Mouse (Mus musculus) frontal cortex, postnatal 25 days (tissue): ENCODE measurements at regions not wholly inside any gene's neighbourhood (a gene's known extent, or its start where the extent isn't known, plus 50 kb on each side); places are given as distances from the start of the nearest gene placed in this dataset.
"Not testable (repeated sequence)": the region's sequence is repeated elsewhere in the genome, so short reads cannot be mapped to it uniquely, and the experiment has no call there.

Source experiments
- DNase-seq, 2 experiments: peaks; one replicate each; pipeline ENCODE4 v3.0.0; 2022; ENCODE audit warnings: low spot score in 2 of 2

DNA sequence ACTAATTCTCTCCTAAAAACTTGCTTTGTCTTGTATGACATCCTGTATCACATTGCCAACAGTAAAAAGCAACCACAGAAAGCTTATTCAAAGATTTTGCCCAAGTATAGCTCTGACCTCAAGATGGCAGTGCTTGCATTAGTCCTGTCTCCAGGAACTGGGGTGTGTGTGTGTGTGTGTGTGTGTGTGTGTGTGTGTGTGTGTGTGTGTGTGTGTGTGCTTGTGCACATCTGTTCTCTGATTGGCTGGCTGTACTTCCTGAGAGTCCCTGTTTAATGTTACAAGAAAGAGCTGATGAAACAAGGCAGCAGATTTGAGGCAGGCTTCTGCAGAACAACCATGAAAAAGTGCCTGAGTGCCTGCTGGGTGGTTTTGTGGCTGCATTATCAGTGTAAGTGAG lies 639.2 kb upstream of the Olfr1507 start:
- DNase-seq, result not testable (repeated sequence)

GRCm38 (mm10) chr14:53132390-53132789 lies 636.8 kb upstream of the Olfr1507 start:
- not testable (repeated sequence) for DNase-seq

- DNase-seq, result peak in 1 of 2 experiments; percentile 22
Measured at GRCm38 (mm10) chr14:53121704-53122103, 626.2 kb upstream of the Olfr1507 start.

DNA sequence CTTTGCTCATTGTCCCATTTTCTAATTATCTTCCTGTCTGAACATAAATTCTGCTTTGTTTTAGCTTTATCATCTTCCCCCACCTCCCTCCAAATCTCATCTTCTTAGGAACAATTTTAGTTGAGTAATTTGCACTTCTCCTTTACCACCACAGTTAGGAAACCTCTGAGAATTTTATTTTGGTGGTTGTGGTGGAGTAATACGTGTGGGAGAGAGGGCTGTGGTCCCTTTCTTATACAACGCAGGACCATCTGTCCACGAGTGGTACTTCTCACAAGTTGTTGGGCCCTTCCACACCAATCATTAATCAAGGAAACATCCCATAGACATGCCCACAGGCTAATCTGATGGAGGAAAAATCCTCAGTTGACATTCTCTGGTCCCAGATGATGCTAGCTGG lies 614.2 kb upstream of the Olfr1507 start:
- not testable (repeated sequence) for DNase-seq

- not testable (repeated sequence) for DNase-seq
Measured at GRCm38 (mm10) chr14:53101362-53101761, 605.8 kb upstream of the Olfr1507 start.

DNA sequence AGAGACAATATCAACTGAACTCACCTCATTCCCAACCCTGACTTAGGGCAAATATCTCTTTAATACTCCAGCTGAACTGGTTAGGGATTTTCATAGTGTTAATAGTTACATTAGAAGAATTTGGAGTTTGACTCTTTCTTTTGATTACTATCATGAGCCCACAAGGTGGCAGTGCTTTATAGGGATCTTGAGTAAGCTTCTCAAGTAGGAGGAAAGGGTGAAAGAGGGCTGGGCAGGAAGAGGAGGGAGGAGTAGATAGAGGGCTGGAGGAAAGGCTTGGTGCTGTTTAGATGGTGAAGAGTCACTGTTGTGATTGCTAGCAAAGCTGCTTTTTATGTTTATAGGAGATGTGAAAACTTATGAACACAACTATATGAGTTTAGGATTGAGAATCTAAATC lies 595.4 kb upstream of the Olfr1507 start:
- not testable (repeated sequence) for DNase-seq

GRCm38 (mm10) chr14:53081853-53082252 lies 586.3 kb upstream of the Olfr1507 start:
- DNase-seq, result not testable (repeated sequence)

DNA sequence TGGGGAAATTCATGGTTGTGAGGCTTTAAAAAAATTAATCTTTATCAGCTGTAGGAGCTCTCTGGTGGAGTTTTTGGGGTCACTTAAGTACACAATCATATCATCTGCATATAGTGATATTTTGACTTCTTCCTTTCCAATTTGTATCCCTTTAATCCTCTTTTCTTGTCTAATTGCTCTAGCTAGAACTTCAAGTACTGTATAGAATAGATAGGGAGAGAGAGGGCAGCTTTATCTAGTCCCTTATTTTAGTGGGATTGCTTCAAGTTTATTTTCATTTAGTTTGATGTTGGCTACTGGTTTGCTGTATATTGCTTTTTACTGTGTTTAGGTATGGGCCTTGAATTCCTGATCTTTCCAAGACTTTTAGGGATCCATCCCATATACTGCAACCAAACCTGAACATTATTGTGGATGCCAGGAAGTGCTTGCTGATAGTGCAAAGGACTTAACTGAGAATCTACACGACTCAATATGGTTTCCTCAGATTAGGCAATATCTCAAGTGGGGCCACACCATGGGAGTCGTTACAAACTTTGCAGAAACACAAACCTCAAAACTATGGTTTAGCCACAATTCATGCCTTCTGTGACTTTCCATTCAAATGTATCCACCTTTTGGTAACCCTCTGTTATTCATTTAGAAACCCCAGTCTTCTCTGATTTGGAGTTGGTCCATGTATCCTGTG lies 585.6 kb upstream of the Olfr1507 start:
- not testable (repeated sequence) for DNase-seq

DNA sequence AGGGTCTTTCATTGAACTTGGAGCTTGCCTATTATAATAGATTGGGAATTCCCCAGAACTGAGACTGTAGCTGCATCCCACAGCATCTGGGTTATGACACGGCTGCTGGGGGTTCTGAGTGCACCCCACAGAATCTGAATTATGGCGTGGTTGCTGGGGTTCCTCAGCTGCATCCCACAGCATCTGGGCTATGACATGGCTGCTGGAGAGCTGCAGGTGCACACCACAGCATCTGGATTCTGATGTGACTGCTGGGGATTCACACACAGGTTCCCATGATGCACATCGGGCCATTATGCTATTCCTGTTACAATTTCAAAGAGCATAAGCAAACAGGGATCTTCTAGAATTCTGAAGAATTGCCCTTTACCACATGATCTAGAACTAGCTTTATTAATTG lies 585.0 kb upstream of the Olfr1507 start:
- not testable (repeated sequence) for DNase-seq

DNA sequence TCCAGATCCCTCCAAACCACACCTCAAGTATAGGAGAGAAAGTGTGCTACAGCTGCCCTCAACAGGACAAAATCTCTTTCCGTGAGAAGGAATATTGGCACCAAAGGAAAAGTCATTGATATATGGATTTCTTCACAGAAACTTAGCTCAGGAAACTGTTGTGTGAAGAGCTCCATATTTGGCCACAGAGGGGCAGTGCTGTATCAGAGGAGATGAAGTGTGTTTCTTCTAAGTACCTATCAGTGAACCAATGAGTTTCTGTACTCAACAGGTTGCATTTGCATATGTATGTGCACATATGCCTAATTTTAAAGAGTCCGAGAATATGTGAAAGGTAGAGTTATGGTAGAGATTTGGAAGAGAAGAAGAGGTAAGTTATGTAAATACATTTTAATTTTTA lies 580.4 kb upstream of the Olfr1507 start:
- DNase-seq, result not testable (repeated sequence)

- not testable (repeated sequence) for DNase-seq
Measured at GRCm38 (mm10) chr14:53073126-53073525, 577.6 kb upstream of the Olfr1507 start.

- not testable (repeated sequence) for DNase-seq
Measured at GRCm38 (mm10) chr14:53072502-53072901, 577.0 kb upstream of the Olfr1507 start.

DNA sequence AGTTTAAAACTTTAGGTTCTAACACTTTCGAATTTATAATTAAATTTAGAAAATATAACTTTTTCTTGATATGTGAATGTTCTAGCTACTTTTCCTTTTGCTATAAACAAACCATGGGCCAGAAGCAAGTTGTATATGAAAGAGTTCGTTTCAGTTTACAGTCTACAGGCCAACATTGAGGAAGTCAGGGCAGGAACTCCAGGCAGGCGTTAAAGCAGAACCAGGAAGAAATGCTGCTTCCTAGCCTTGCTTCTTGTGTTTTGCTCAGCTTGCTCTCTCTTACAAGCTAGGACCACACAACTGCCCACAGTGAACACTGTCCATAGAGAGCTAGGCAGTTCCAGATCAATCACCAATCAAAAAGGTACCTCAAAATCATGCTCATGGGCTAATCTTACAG lies 558.9 kb upstream of the Olfr1507 start:
- DNase-seq, result not testable (repeated sequence)

- DNase-seq, result not testable (repeated sequence)
Measured at GRCm38 (mm10) chr14:53053465-53054123, 558.0 kb upstream of the Olfr1507 start.

- not testable (repeated sequence) for DNase-seq
Measured at GRCm38 (mm10) chr14:53047683-53048082, 552.1 kb upstream of the Olfr1507 start.

- not testable (repeated sequence) for DNase-seq
Measured at GRCm38 (mm10) chr14:53046975-53047374, 551.4 kb upstream of the Olfr1507 start.

DNA sequence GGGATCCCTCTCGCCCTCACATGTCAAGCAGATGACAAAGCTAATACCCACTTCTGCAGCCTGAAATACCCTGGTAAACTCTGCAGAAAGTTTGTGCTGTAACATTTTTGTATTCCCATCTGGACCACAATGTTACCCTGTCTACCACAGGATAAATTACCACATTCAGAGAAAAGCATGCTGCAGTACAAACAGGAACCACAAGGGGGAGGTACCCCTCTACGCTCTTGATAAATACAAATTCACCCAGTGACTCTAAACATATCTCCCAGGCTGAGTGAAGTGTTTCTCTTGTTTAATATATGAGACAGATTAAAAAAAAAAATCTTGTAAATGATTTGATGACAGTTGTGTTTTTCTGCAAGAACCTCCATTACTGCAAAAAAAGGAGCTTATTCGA lies 549.8 kb upstream of the Olfr1507 start:
- not testable (repeated sequence) for DNase-seq

DNA sequence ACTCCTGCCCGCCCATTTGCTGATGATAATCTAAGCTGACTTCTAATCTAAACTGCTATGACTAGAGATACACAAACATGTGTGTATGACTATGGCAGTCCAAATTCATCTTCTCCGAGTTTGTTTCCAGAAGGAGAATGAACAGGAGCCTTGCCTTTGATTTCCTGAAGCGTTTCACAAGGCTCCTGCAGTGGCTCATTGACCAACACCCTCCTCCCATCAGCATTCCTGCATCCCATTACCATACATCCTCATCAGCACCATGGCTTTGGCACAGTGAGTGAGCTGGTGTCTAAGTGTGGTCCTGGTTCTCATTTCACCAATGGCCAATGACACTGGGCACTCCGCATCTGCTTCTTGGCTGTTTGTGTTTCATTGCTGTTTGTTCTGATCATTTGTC lies 548.6 kb upstream of the Olfr1507 start:
- DNase-seq, result not testable (repeated sequence)

GRCm38 (mm10) chr14:53042016-53042415 lies 546.5 kb upstream of the Olfr1507 start:
- not testable (repeated sequence) for DNase-seq

GRCm38 (mm10) chr14:53039475-53039874 lies 543.9 kb upstream of the Olfr1507 start:
- not testable (repeated sequence) for DNase-seq

DNA sequence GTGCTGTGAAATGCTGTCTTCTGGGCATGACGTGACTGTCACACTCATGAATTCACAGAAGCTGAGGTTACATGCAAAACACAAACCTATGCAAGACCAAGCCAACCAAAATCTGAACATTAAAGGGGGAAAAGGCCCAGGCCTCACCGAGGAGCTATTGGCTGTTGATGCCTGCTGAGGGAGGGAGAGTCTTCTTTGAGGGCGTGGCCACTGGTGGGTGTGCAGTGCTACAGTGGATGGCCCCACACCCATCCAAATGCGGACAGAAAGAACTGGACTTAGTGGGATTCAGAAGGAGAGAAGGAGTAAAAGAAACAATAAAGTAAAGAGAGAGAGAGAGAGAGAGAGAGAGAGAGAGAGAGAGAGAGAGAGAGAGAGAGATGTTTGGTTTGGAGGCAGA lies 539.4 kb upstream of the Olfr1507 start:
- DNase-seq, result not testable (repeated sequence)

- not testable (repeated sequence) for DNase-seq
Measured at GRCm38 (mm10) chr14:53033221-53033620, 537.7 kb upstream of the Olfr1507 start.

DNA sequence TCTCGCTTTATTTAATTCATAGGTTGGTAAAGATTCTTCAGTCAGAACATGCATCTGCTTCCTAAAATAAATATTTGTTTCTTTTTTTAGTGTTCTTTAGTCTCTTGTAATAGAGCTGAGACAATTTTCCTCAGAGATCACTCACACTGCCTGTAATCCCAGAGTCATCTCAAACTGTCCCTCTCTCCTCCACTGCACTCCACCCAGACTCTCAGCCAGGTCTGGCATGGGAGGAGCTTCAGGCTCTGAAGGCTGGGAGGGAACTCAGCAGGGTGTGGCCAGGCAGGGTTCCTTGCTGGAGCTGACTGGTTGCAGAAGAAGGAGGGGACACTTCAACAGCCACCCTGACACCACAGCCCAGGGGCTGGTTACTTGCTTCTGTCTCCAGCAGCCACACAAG lies 536.9 kb upstream of the Olfr1507 start:
- DNase-seq, result not testable (repeated sequence)
